Mouse (Mus musculus): ENCODE measurements around the gene Fam234b. TPM values are rescaled to one million over a fixed set of nuclear protein-coding genes. Genes with fewer than 3 reads are reported as not detected.

Fam234b gene
- polyA plus RNA-seq, 1 experiment from 2014 or later, result 29.3 TPM

DNA sequence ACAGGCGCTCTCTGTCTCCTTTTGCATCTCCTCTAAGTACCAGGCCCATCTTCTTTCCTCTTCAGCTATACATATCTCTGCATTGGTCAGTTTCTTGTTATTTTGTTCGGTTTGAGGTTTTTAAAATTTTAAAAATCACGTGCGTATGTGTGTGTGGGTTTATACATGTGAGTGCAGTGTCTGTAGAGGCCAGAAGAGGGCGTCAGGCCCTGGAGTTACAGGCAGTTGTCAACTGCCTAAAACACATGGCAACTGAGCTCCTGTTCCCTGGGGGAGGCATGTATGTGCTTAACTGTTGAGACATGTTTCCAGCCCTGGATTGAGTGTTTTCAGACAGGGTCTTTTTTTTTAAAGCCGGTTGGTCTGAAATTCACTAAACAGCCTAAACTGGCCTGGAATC, 4.9 kb downstream of the Fam234b start:
- WGBS, result 92% methylated on average over 6 of the region's 6 CpGs
- H3K4me3 ChIP-seq (ENCODE audit: low read depth, low read length), result no peak overlapping the region

GRCm38 (mm10) chr6:135203737-135204136, 6.0 kb downstream of the Fam234b start:
- Histone ChIP-seq H3K36me3 (ENCODE audit: control insufficient read depth, insufficient read depth, low read length) (no peaks in the 10 kb centered on the region), H3K4me1 (ENCODE audit: control insufficient read depth, insufficient read depth, low read length) (no peaks in the 10 kb centered on the region; the same call in 1 of the 2 replicates), H3K9ac (ENCODE audit: low read length) (no peak overlapping the region), H3K27ac (ENCODE audit: low read depth, low read length) (no peak overlapping the region), H3K4me2 (no peak overlapping the region), H3K4me3 (ENCODE audit: low read depth, low read length) (no peak overlapping the region), H3K9me3 (ENCODE audit: control insufficient read depth, low read length) (no peaks in the 10 kb centered on the region; the same call in 1 of the 2 replicates), H3K27me3 (ENCODE audit: control insufficient read depth, insufficient read depth, low read length) (no peaks in the 10 kb centered on the region)
- 65% methylated on average over 6 of the region's 6 CpGs for WGBS
- no peak for ATAC-seq (ENCODE audit: low FRiP score)
- no peak for DNase-seq (ENCODE audit: low spot score, missing footprints)

More for the DNA sequence above, 4.9 kb downstream of the Fam234b start:
- Histone ChIP-seq H3K36me3 (ENCODE audit: control insufficient read depth, insufficient read depth, low read length) (no peaks in the 10 kb centered on the region), H3K9me3 (ENCODE audit: control insufficient read depth, low read length) (no peaks in the 10 kb centered on the region; the same call in 1 of the 2 replicates), H3K4me2 (no peak overlapping the region), H3K27ac (ENCODE audit: low read depth, low read length) (no peak overlapping the region), H3K4me1 (ENCODE audit: control insufficient read depth, insufficient read depth, low read length) (peaks cover 2% of the 10 kb centered on the region; the same call in 1 of the 2 replicates), H3K9ac (ENCODE audit: low read length) (no peak overlapping the region), H3K27me3 (ENCODE audit: control insufficient read depth, insufficient read depth, low read length) (no peaks in the 10 kb centered on the region)
- DNase-seq (ENCODE audit: low spot score, missing footprints), result no peak
- ATAC-seq (ENCODE audit: low FRiP score), result no peak

GRCm38 (mm10) chr6:135204869-135205268, 7.1 kb downstream of the Fam234b start:
- H3K9ac ChIP-seq (ENCODE audit: low read length), result no peak overlapping the region
- H3K4me1 ChIP-seq (ENCODE audit: control insufficient read depth, insufficient read depth, low read length), result no peaks in the 10 kb centered on the region
- no peaks in the 10 kb centered on the region; the same call in 1 of the 2 replicates for H3K9me3 ChIP-seq (ENCODE audit: control insufficient read depth, low read length)
- H3K4me3 ChIP-seq (ENCODE audit: low read depth, low read length), result no peak overlapping the region
- no peak for DNase-seq (ENCODE audit: low spot score, missing footprints)
- no peaks in the 10 kb centered on the region for H3K36me3 ChIP-seq (ENCODE audit: control insufficient read depth, insufficient read depth, low read length)
- ATAC-seq (ENCODE audit: low FRiP score), result no peak
- H3K27me3 ChIP-seq (ENCODE audit: control insufficient read depth, insufficient read depth, low read length), result no peaks in the 10 kb centered on the region
- 66% methylated on average over 4 of the region's 4 CpGs for WGBS
- H3K27ac ChIP-seq (ENCODE audit: low read depth, low read length), result no peak overlapping the region
- no peak overlapping the region for H3K4me2 ChIP-seq

GRCm38 (mm10) chr6:135205802-135206201, 8.0 kb downstream of the Fam234b start:
- Histone ChIP-seq H3K36me3 (ENCODE audit: control insufficient read depth, insufficient read depth, low read length) (no peaks in the 10 kb centered on the region), H3K4me3 (ENCODE audit: low read depth, low read length) (no peak overlapping the region), H3K9me3 (ENCODE audit: control insufficient read depth, low read length) (no peaks in the 10 kb centered on the region; the same call in 1 of the 2 replicates), H3K27me3 (ENCODE audit: control insufficient read depth, insufficient read depth, low read length) (no peaks in the 10 kb centered on the region), H3K9ac (ENCODE audit: low read length) (no peak overlapping the region), H3K4me1 (ENCODE audit: control insufficient read depth, insufficient read depth, low read length) (no peaks in the 10 kb centered on the region), H3K4me2 (no peak overlapping the region), H3K27ac (ENCODE audit: low read depth, low read length) (no peak overlapping the region)
- DNase-seq (ENCODE audit: low spot score, missing footprints) (no peak), ATAC-seq (ENCODE audit: low FRiP score) (no peak)
- 92% methylated on average over 4 of the region's 4 CpGs for WGBS

DNA sequence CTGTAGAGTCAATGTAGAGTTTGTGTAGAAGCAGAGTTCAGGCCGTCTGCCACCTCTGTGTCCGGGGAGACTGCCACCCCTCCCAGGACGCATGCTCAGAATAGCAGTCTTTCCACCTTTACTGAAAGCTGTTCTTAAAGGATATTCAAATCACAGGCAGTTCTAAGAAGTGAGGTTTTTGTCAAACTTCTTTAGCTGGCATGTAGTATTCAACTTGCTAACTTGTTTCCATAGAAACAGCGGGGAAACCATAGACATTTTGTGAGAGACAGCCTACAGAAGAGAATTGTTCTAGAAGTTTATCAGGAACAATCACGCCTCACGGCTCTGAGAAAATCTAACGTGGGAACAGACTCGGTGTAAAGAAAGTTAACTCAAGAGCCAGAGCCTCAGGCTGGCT, 9.1 kb downstream of the Fam234b start:
- ATAC-seq (ENCODE audit: low FRiP score) (no peak), DNase-seq (ENCODE audit: low spot score, missing footprints) (no peak)
- Histone ChIP-seq H3K4me2 (no peak overlapping the region), H3K36me3 (ENCODE audit: control insufficient read depth, insufficient read depth, low read length) (no peaks in the 10 kb centered on the region), H3K4me1 (ENCODE audit: control insufficient read depth, insufficient read depth, low read length) (no peaks in the 10 kb centered on the region), H3K9me3 (ENCODE audit: control insufficient read depth, low read length) (no peaks in the 10 kb centered on the region; the same call in 1 of the 2 replicates), H3K27ac (ENCODE audit: low read depth, low read length) (no peak overlapping the region), H3K4me3 (ENCODE audit: low read depth, low read length) (no peak overlapping the region), H3K27me3 (ENCODE audit: control insufficient read depth, insufficient read depth, low read length) (no peaks in the 10 kb centered on the region), H3K9ac (ENCODE audit: low read length) (no peak overlapping the region)
- 49% methylated on average over 8 of the region's 8 CpGs for whole genome bisulfite sequencing

- Histone ChIP-seq H3K4me1 (ENCODE audit: control insufficient read depth, insufficient read depth, low read length) (no peaks in the 10 kb centered on the region), H3K4me3 (ENCODE audit: low read depth, low read length) (no peak overlapping the region), H3K27me3 (ENCODE audit: control insufficient read depth, insufficient read depth, low read length) (no peaks in the 10 kb centered on the region), H3K4me2 (no peak overlapping the region), H3K9ac (ENCODE audit: low read length) (no peak overlapping the region), H3K9me3 (ENCODE audit: control insufficient read depth, low read length) (no peaks in the 10 kb centered on the region; the same call in 1 of the 2 replicates), H3K27ac (ENCODE audit: low read depth, low read length) (no peak overlapping the region), H3K36me3 (ENCODE audit: control insufficient read depth, insufficient read depth, low read length) (no peaks in the 10 kb centered on the region)
- ATAC-seq (ENCODE audit: low FRiP score) (no peak), DNase-seq (ENCODE audit: low spot score, missing footprints) (no peak)
- WGBS, result 87% methylated on average over 7 of the region's 7 CpGs
These were observed 13.4 kb downstream of the Fam234b start for GRCm38 (mm10) chr6:135211169-135211568.

DNA sequence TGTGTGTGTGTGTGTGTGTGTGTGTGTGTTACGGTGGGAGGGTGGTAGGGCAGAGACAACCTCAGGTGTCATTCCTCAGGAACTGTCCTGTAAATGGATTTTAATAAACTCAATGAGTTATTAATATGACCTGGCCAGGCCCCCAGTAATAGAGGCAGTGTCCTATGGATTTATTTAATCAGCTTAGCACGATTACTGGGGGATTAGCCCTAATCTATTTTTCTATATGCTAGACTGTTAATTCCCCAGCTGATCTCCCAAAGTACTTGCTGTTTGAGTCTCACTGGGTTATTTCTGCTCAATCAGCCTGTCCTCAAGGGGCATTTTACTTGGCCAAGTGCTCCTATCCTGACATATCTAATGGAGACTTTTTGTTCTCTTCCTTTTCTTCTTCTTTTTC, 14.9 kb downstream of the Fam234b start:
- Histone ChIP-seq H3K9me3 (ENCODE audit: control insufficient read depth, low read length) (no peaks in the 10 kb centered on the region; the same call in 1 of the 2 replicates), H3K9ac (ENCODE audit: low read length) (no peak overlapping the region), H3K4me3 (ENCODE audit: low read depth, low read length) (no peak overlapping the region), H3K27me3 (ENCODE audit: control insufficient read depth, insufficient read depth, low read length) (no peaks in the 10 kb centered on the region), H3K4me1 (ENCODE audit: control insufficient read depth, insufficient read depth, low read length) (no peaks in the 10 kb centered on the region), H3K27ac (ENCODE audit: low read depth, low read length) (no peak overlapping the region), H3K4me2 (no peak overlapping the region), H3K36me3 (ENCODE audit: control insufficient read depth, insufficient read depth, low read length) (no peaks in the 10 kb centered on the region)
- DNase-seq (ENCODE audit: low spot score, missing footprints) (no peak), ATAC-seq (ENCODE audit: low FRiP score) (no peak)
- 62% methylated on average over 2 of the region's 2 CpGs for WGBS

DNA sequence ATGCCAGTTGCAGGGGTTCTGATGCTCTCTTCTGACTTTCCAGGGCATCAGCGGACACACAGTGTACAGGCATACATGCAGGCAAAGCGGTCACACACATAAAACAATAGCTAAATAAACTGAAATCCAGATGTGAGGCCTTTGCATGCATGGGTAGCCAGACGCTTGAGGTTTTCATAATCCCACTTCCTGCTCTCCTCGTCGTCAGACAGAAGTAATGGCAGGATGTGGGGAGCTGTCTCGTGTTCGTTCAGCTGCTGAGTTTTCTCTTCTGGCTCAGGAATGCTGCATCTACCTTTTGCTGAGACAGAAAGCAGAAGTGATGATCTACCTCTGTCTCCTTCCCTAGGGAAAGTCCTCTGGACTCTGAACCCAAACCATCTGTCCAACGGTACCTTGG, 20.6 kb downstream of the Fam234b start:
- Histone ChIP-seq H3K36me3 (ENCODE audit: control insufficient read depth, insufficient read depth, low read length) (no peaks in the 10 kb centered on the region), H3K4me2 (no peak overlapping the region), H3K9me3 (ENCODE audit: control insufficient read depth, low read length) (no peaks in the 10 kb centered on the region), H3K27me3 (ENCODE audit: control insufficient read depth, insufficient read depth, low read length) (no peaks in the 10 kb centered on the region), H3K27ac (ENCODE audit: low read depth, low read length) (no peak overlapping the region), H3K4me1 (ENCODE audit: control insufficient read depth, insufficient read depth, low read length) (no peaks in the 10 kb centered on the region), H3K4me3 (ENCODE audit: low read depth, low read length) (no peak overlapping the region), H3K9ac (ENCODE audit: low read length) (no peak overlapping the region)
- no peak for ATAC-seq (ENCODE audit: low FRiP score)
- WGBS, result 78% methylated on average over 8 of the region's 8 CpGs
- no peak for DNase-seq (ENCODE audit: low spot score, missing footprints)

GRCm38 (mm10) chr6:135219916-135220315, 22.1 kb downstream of the Fam234b start:
- H3K4me3 ChIP-seq (ENCODE audit: low read depth, low read length), result no peak overlapping the region
- H3K27me3 ChIP-seq (ENCODE audit: control insufficient read depth, insufficient read depth, low read length), result no peaks in the 10 kb centered on the region
- ATAC-seq (ENCODE audit: low FRiP score) (no peak), DNase-seq (ENCODE audit: low spot score, missing footprints) (no peak)
- peaks cover 2% of the 10 kb centered on the region; the same call in 1 of the 2 replicates for H3K4me1 ChIP-seq (ENCODE audit: control insufficient read depth, insufficient read depth, low read length)
- 86% methylated on average over 5 of the region's 5 CpGs for WGBS
- no peaks in the 10 kb centered on the region for H3K9me3 ChIP-seq (ENCODE audit: control insufficient read depth, low read length)
- no peak overlapping the region for H3K4me2 ChIP-seq
- H3K27ac ChIP-seq (ENCODE audit: low read depth, low read length), result no peak overlapping the region
- H3K36me3 ChIP-seq (ENCODE audit: control insufficient read depth, insufficient read depth, low read length), result no peaks in the 10 kb centered on the region
- no peak overlapping the region for H3K9ac ChIP-seq (ENCODE audit: low read length)

Data from midbrain, embryonic 11.5 days (tissue).